Mouse (Mus musculus) c-Kit-positive CD71-positive TER-119-negative erythroid progenitor cells, embryonic 14.5 days (primary cell): Measurements from ENCODE around the gene Zkscan5.
"Not testable (repeated sequence)": the region's sequence is repeated elsewhere in the genome, so short reads cannot be mapped to it uniquely, and the experiment has no call there.

Experiments used
- DNase-seq: peaks from one replicate; pipeline ENCODE4 v3.0.0-alpha.2; 2013; ENCODE audit warnings: low read depth

Zkscan5 gene

DNA sequence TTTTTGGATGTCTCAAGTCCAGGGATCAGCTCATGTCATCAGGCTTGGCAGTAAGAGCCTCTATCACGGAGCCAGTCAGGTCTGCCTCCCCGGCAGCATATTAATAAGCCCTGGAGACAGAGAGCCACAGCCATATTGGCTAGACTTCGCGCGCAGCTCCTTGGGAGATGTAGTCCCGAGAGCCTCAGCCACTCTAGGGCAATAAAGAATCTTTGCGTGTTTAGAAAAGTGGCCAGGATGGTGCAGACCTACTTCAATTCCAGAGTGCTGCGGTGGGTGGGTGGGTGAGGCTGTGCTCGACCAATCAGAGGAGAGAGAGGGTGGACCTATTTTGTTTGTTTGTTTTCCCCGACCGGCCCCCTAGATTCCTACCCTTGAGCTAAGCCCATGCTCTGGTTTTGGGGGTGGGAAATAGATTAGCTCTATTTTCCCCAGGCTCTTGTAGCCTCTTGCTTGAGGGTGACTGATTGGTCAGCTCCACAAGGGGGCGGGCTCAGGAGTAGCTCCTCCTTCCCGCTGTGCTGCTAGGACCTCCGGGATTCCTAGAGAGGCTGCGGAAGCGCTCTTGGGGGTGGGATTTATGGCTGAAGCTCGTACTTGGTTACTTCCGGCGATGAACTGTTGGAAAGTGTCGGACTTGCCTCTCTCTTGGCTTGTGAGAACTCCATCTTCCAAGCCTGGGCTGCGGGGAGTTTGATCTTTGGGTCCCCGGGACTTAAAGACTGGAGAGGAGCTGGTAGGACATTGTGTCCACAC lies at the start of gene Zkscan5:
Gene Zkscan5, plus strand, starts transcription at position 627 of the 756 bp plus-strand sequence.
- peak; percentile 95 for DNase-seq

DNA sequence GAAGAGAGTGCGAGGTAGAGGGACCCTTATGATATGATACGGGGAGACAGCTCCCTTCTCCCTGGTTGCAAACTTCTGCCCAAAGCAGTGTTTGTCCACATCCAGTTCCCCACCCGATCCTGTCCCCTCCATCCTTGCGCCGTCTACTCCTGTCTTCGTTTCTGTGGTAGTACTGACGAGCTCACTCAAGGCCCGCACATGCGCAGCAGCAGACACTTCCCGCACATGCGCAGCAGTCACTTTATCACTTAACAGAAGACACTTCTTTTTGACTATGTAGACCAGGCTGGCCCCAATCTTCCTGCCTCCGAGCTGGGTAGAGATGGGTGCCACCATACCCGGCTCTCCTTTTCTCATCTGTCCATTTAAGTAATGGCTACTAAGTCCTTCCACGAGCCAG lies 43.0 kb upstream of the Zkscan5 start:
- no peak for DNase-seq

DNA sequence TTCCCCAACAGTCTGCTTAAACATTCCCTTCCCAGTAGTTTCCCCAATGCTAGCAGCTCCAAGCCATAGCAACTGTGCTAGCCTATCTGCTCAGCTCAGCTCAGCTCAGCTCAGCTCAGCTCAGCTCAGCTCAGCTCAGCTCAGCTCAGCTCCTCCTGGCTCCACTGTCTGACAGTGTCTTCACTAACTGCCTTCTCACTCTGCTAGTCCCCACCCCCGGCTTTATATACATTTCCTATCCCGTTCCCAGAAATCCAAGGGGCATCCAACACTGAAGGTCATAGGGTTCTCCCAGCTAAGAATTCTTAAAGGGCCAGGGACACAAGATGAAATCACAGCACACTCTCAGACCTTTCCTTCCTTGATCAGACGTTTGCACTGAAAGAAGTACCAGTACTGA lies 39.7 kb upstream of the Zkscan5 start:
- DNase-seq, result no peak

DNA sequence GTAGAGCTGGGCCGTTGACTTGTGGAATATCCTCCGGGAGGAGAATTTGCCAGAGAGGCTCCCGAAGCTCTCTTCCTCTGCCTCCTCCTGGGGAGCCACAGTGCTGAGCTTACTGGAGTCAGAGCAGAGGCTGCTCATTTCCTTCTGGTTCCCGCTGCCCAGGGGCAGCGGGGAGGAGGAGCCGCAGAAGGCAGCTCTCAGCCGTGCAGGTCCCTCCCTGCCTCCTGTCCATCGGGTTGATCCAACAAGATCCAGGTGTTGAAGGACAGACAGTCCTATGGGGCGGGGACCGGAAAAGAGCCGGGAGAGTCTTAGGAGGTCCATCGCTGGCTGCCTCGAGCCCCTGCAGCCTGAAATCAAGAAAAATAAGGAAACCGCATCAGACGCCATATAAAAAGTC lies 39.2 kb upstream of the Zkscan5 start:
- DNase-seq, result no peak

DNA sequence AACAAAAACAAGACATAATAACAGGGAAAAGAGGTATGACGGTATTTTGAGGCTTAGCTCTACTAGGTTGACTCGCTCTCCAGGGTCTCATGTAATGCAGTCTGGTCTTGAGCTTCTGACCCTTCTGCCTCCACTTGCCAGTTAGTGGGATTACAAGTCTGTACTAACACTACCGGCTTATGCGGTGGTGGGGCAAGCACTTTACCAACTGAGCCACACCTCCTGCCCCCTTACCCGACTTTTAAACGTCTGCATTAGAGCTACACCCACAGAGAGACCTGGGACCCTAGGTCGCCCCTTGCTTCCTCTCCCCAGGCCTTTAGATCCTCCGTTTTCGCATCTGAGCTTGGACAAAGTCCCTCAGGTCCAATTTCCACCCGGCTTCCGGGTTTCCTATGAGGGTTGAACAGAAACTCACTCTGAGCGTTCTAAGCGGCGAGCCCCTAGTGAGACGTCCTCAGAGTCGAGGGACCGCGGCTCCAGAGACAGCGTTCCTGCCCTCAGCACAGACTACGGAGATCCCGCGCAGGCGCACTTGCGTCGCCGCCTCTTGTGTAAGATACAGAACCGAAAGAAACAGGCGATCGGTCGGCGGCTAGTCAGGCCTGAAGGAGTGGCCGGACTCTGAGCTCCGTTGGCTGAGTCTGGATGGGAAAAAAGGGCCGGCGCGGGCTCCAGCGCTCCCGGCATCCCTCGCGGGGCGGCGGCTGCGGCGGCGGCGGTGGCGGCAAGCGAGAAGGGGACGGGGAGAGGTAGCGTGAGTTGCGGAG lies 37.6 kb upstream of the Zkscan5 start, which contains the start of the genes Ptcd1 and Cpsf4:
Gene Ptcd1, minus strand, starts transcription at position 573 of the 770 bp plus-strand sequence.
Gene Cpsf4, plus strand, starts transcription at position 678 of the 770 bp plus-strand sequence.
- peak; percentile 99 for DNase-seq

DNA sequence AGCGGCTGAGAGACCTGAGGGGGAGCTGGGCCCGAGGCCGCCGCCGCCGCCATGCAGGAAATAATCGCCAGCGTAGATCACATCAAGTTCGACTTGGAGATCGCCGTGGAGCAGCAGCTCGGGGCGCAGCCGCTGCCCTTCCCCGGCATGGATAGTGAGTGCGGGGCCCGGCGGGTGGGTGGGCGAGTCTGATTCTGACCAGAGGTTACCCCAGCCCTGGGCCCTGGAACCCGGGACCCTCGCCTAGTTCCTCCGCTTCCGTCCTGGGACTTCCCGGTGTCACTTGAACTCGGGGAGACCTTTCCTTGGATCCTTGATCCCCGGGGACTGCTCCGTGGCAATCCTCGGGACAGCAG lies 37.1 kb upstream of the Zkscan5 start:
- DNase-seq, result no peak

GRCm38 (mm10) chr5:145178461-145178980 lies 25.8 kb upstream of the Zkscan5 start:
- no peak for DNase-seq

DNA sequence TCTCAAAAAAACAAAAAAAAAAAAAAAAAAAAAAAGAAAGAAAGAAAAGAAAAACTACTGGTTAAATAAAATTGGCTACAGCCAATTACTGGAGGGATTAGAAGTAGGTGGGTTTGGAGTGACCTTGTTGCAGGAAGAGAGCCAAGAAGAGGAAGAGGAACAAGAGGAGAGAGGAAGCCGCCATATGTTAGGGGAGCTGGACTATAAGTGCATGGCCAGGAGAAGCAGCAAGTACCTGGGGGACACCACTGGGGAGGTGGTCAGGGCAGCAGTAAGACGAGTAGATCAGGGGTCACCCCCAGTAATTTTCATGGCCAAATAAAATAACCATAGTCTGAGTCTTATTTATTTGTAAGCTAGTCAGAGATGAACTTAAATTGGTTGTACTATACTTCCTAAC lies 19.1 kb upstream of the Zkscan5 start:
- no peak for DNase-seq

GRCm38 (mm10) chr5:145189416-145189815 lies 14.9 kb upstream of the Zkscan5 start:
- DNase-seq, result peak; percentile 45

DNA sequence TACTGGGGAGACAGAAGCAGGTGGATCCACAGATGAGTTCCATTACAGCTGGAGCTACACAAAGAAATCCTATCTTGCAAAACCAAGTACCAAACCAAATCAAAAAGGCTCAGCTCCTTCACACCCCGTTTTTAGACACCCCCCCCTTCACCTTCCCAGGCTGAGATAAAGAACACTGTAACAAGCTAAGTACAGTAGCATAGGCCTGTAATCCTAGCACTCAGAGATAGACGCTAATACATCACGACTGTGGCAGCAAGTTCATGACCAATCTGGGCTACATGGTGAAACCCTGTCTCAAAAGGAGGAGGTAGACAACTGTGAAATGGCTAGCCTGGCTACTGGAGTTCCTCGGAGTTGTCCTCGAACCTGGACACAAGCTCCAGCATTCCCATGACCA lies 14.0 kb upstream of the Zkscan5 start:
- DNase-seq, result peak; percentile 48

DNA sequence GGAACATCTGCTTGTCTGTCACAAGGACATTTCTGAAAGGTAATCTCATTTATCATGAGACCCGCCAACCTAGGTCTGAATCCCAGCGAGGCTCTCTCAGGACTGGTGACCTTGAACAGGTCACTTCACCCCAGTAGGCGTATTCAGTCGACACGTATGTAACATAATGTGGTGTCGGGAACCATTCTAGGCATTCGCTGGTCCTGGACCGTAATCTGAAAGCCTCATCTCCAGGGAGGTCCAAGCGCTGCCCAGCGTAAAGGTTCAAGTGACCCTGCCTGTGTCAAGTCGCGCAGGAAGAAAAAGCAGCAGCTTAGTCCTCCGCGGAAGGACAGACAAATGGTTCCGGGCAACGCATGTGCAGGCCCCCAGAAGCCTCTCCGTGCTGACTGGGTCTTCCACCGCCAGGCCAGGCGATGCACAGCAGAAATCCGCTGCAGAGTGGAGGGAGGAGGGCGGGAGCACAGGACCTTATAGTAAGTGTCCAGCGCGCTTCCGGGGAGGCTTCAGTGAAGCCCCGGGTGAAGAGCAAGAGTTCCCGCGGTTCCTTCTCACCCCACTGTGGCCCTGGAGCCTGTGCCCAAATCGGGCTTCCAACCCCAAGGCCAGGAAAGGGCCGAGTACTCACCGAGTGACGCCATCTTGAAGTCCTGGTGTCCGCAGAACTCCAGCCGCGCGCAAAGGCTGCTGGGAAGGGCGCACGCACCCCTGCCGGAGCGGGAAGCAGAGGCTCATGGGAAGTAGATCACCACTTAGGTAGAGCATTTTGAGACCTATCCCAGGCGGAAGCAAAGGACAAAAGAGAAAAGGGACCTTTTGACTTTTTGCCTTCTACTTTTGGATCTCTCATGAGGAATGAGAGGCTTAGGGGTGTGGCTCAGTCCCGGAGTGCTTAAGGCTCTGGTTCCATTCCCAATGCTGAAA lies 13.2 kb upstream of the Zkscan5 start:
- peak; percentile 82 for DNase-seq

- no peak for DNase-seq
Measured at GRCm38 (mm10) chr5:145191962-145192361, 12.4 kb upstream of the Zkscan5 start, which contains the start of gene Atp5j2. Gene Atp5j2 (minus strand): TSS chr5:145192062.

DNA sequence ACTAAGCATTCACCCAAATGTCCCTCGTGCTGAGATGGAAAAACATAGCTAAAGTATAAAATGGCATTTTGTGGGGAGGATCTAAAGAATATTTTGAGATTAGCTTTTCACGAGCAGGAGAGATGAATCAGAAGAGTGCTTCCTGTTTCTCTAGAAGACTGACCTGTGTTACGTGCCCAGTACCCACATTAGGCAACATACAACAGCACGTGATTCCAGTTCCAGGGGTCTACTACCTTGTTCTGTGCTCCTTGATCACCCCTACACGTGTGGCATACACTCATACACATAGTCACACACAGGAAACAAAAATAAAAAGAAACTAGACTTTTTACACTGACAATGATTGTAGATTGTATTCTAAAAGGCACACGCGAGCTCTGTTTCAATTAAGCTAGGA lies 4.0 kb upstream of the Zkscan5 start:
- DNase-seq, result no peak

- peak; percentile 86 for DNase-seq
Measured at GRCm38 (mm10) chr5:145201321-145201991, 2.9 kb upstream of the Zkscan5 start, which contains the start of gene Zkscan14. Gene Zkscan14 (minus strand): TSS chr5:145201868.

GRCm38 (mm10) chr5:145202446-145202845 lies 1.9 kb upstream of the Zkscan5 start:
- no peak for DNase-seq

DNA sequence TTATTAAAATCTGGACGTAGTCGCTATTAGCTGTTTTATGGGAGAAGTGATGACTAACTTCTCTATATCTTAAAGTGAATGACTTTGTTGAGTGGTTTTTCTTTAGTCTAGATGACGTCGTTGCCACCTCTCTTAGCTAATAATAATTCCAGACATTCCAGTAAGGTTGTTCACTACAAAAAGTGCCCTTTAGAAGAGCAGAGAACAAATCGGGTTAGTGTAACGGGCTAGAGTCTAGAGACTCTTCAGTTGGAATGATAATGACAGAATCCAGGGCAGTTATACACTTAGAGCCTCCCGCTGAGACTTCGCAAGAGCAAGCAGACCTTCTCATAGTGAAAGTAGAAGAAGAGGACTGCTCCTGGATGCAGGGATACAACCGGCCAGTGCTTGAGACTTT lies 679 bp downstream of the Zkscan5 start:
- no peak for DNase-seq

DNA sequence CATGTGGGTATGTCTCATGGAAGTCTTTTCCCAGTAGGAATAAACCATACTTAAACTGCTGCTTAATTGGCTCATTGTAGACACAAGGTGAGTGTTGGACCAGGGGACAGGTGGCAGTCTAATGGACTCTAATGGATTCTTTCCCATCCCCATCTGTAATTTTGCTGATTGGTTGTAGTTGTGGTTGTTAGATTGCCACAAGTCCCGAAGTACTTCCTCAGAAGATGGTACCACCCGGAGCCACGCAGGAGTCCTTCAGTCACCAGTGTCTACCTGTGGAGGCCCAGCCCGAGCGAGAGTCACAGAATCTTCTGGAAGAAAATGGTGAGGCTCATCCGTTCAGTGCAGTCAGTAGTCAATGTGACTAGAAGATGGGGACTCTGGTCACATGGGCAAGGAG lies 3.0 kb downstream of the Zkscan5 start:
- DNase-seq, result no peak

DNA sequence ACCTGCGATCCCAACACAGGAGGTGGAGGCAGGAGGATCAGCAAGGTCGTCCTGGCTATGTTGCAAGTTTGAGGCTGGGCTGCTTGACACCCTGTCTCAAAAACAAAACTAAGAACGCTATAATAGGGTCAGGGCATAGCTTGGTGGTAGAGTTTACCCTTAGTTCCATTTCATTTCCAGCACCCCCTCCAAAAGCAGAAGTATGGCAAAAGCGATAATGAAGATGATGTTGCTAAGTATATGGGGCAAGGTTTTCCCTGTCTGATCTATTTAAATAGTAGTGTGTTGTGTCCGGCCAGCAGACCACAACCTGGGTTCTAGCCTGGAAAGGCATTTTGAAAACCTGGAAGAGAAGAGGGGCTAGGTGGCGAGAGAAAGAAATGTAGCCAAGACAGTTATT lies 3.6 kb downstream of the Zkscan5 start:
- DNase-seq, result no peak

GRCm38 (mm10) chr5:145208391-145208790 lies 4.0 kb downstream of the Zkscan5 start:
- not testable (repeated sequence) for DNase-seq

GRCm38 (mm10) chr5:145211340-145211739 lies 7.0 kb downstream of the Zkscan5 start:
- no peak for DNase-seq

DNA sequence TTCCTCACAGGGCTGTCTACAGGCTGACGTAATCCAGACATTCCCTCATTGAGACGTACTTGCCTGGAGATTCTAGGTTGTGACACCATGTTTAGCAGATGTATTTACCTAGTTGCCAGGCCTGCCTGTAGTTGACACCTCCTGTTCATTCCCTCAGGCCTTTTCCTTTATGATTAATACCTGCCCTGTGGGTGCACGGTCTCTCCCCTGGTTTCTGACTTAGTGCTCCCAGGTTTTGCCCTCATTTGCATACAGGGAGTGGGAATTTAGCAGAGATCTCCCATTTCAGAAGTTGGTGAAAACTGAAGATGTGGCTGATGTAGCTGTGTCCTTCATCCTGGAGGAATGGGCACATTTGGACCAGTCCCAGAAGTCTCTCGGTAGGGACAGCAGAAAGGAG lies 7.9 kb downstream of the Zkscan5 start:
- DNase-seq, result no peak
